Mouse (Mus musculus) forebrain, embryonic 16.5 days (tissue): ENCODE measurements around the gene Dnajc30. TPM values are rescaled to one million over a fixed set of nuclear protein-coding genes. Genes with fewer than 3 reads are reported as not detected.

Experiments used
- ATAC-seq: fragments of 200-750 bp; cut with Nextera tagmentation; 2 replicates; pipeline ENCODE4 v1.8.0; 2017; ENCODE audit warnings: mild to moderate bottlenecking, moderate library complexity
- H3K27ac ChIP-seq: fragments of 300-500 bp; sonication (generic); 2 replicates; pipeline ENCODE4 v1.5.1; 2014; ENCODE audit warnings: low read length, control low read depth
- H3K27me3 ChIP-seq: fragments of 300-500 bp; sonication (generic); replicated peaks from 2 replicates; pipeline ENCODE4 v1.6.1; 2014; ENCODE audit warnings: low read length; ENCODE audit not compliant: control insufficient read depth, insufficient read depth
- H3K36me3 ChIP-seq: fragments of 300-500 bp; sonication (generic); 2 replicates; pipeline ENCODE4 v1.6.1; 2014; ENCODE audit not compliant: control insufficient read depth, insufficient read depth
- H3K4me1 ChIP-seq: fragments of 300-500 bp; sonication (generic); replicated peaks from 2 replicates; pipeline ENCODE4 v1.6.1; 2014; ENCODE audit warnings: low read length; ENCODE audit not compliant: control insufficient read depth, insufficient read depth
- H3K4me2 ChIP-seq: fragments of 300-500 bp; sonication (generic); 2 replicates; pipeline ENCODE4 v1.6.1; 2014; ENCODE audit warnings: mild to moderate bottlenecking, low read length, control low read depth
- H3K4me3 ChIP-seq: fragments of 300-500 bp; sonication (generic); replicated peaks from 2 replicates; pipeline ENCODE4 v1.5.1; 2014; ENCODE audit warnings: mild to moderate bottlenecking, low read length, control low read depth
- H3K9ac ChIP-seq: fragments of 300-500 bp; sonication (generic); replicated peaks from 2 replicates; pipeline ENCODE4 v1.6.1; 2014; ENCODE audit warnings: low read depth, low read length, control low read depth
- H3K9me3 ChIP-seq: fragments of 300-500 bp; sonication (generic); 2 replicates; pipeline ENCODE4 v1.6.1; 2016; ENCODE audit warnings: low read length; ENCODE audit not compliant: control insufficient read depth
- WGBS: fragments of 180-500 bp; shearing (Covaris S2); extraction: QIAGEN DNeasy Blood & Tissue Kit; methylation state at CpG from one replicate; pipeline ENCODE4 v1.1.7; 2014; 5-methylcytosine and 5-hydroxymethylcytosine counted together
- polyA plus RNA-seq: library from polyadenylated mRNA; unstranded; fragments of >200 nt; fragmentation: Nextera tagmentation; extraction: Ambion mirVana; gene quantifications from 2 replicates; pipeline ENCODE4 v1.2.1, GENCODE M21; 2015

Gene Dnajc30
- polyA plus RNA-seq: 35.2 and 40.4 TPM in 2 replicates

- peaks cover 12% of the 10 kb centered on the region for H3K36me3 ChIP-seq
- H3K9ac ChIP-seq: peak within 1 kb of the TSS; percentile 65
- H3K4me3 ChIP-seq: peak within 1 kb of the TSS; percentile 61
- peak; percentile 98 for ATAC-seq
- WGBS: under 1% methylated on average over 52 of the region's 52 CpGs
- peak within 1 kb of the TSS; percentile 87 for H3K4me2 ChIP-seq
- no peaks in the 10 kb centered on the region for H3K9me3 ChIP-seq
- peaks cover 19% of the 10 kb centered on the region for H3K4me1 ChIP-seq
- H3K27me3 ChIP-seq: no peaks in the 10 kb centered on the region
- H3K27ac ChIP-seq: peak within 1 kb of the TSS; percentile 39; the same call in 1 of the 2 replicates
These were observed at the start of gene Dnajc30 for GRCm38 (mm10) chr5:135063629-135064381. Gene Dnajc30, plus strand, starts transcription at chr5:135064202.

DNA sequence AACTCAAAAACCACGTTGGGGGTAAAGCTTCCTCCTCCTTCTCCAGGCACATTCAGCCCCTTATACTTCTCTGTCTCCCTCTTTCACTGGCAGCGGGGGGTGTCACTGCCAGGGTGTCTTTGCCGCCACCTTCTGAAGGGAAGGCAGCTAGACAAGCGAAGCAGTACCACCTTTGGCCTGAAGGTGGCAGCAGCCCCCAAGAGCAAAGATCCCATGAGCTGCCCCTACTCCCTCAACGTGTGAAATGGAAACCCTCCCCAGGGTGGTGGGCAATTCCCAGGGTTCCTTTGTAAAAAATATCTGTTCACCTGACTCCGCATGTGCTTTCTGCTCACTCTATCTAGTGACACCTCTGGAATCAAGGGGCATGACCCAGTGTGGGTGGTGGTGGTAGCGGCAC lies 48.5 kb upstream of the Dnajc30 start:
- Histone ChIP-seq H3K36me3 (no peaks in the 10 kb centered on the region), H3K4me3 (no peak overlapping the region), H3K9ac (no peak overlapping the region), H3K9me3 (no peaks in the 10 kb centered on the region), H3K27me3 (no peaks in the 10 kb centered on the region), H3K27ac (no peak overlapping the region), H3K4me1 (peaks cover 16% of the 10 kb centered on the region), H3K4me2 (no peak overlapping the region)
- WGBS: 12% methylated on average over 7 of the region's 7 CpGs
- peak; percentile 26 for ATAC-seq

GRCm38 (mm10) chr5:135016224-135016759 lies 47.7 kb upstream of the Dnajc30 start:
- H3K4me1 ChIP-seq: peaks cover 10% of the 10 kb centered on the region
- H3K4me3 ChIP-seq: no peak overlapping the region
- H3K4me2 ChIP-seq: no peak overlapping the region
- no peaks in the 10 kb centered on the region for H3K36me3 ChIP-seq
- no peak overlapping the region for H3K9ac ChIP-seq
- no peak for ATAC-seq
- WGBS: 62% methylated on average over 4 of the region's 4 CpGs
- H3K27me3 ChIP-seq: no peaks in the 10 kb centered on the region
- no peak overlapping the region for H3K27ac ChIP-seq
- H3K9me3 ChIP-seq: no peaks in the 10 kb centered on the region

DNA sequence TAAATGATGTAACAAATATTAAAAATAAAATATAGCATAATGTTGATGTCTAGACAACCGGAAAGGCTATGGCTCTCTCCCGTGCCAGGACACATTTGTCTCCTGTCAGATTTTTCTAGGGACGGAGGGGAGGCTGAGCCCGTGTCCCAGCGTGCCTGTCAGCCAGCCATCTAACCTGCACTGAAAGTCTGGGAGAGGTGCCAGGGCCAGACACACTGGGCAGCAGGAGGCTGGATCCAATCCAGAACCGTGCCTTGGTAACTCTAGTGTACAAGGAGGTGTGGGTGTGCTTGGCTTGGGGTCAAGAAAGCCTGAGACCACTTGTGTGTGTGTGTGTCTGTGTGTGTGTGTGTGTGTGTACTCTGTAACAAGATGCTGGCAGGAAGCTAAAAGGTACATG lies 42.2 kb upstream of the Dnajc30 start:
- H3K9ac ChIP-seq: no peak overlapping the region
- no peak overlapping the region for H3K27ac ChIP-seq
- H3K4me3 ChIP-seq: no peak overlapping the region
- H3K4me2 ChIP-seq: no peak overlapping the region
- no peaks in the 10 kb centered on the region for H3K27me3 ChIP-seq
- ATAC-seq: peak; percentile 27; the same call in 1 of the 2 replicates
- H3K36me3 ChIP-seq: no peaks in the 10 kb centered on the region
- H3K4me1 ChIP-seq: peaks cover 21% of the 10 kb centered on the region
- 34% methylated on average over 6 of the region's 6 CpGs for WGBS
- H3K9me3 ChIP-seq: no peaks in the 10 kb centered on the region

- peak within 1 kb of the TSS; percentile 96 for H3K4me2 ChIP-seq
- peak within 1 kb of the TSS; percentile 69 for H3K4me3 ChIP-seq
- no peak within 1 kb of the TSS for H3K27ac ChIP-seq
- peak; percentile 96 for ATAC-seq
- H3K36me3 ChIP-seq: no peaks in the 10 kb centered on the region
- peak within 1 kb of the TSS; percentile 75 for H3K9ac ChIP-seq
- under 1% methylated on average over 61 of the region's 61 CpGs for WGBS
- no peaks in the 10 kb centered on the region for H3K9me3 ChIP-seq
- H3K4me1 ChIP-seq: peaks cover 21% of the 10 kb centered on the region
- H3K27me3 ChIP-seq: no peaks in the 10 kb centered on the region
These were observed 40.4 kb upstream of the Dnajc30 start, which contains the start of gene Stx1a for GRCm38 (mm10) chr5:135023344-135024173. Gene Stx1a, plus strand, starts transcription at chr5:135023482.

GRCm38 (mm10) chr5:135024665-135025224 lies 39.3 kb upstream of the Dnajc30 start:
- Histone ChIP-seq H3K9me3 (no peaks in the 10 kb centered on the region), H3K9ac (no peak overlapping the region), H3K4me2 (peak overlapping the region; percentile 96; the same call in 1 of the 2 replicates), H3K36me3 (no peaks in the 10 kb centered on the region), H3K27ac (no peak overlapping the region), H3K4me3 (no peak overlapping the region; the same call in 1 of the 2 replicates), H3K27me3 (no peaks in the 10 kb centered on the region), H3K4me1 (peaks cover 21% of the 10 kb centered on the region)
- ATAC-seq: no peak
- WGBS: 72% methylated on average over 11 of the region's 11 CpGs

DNA sequence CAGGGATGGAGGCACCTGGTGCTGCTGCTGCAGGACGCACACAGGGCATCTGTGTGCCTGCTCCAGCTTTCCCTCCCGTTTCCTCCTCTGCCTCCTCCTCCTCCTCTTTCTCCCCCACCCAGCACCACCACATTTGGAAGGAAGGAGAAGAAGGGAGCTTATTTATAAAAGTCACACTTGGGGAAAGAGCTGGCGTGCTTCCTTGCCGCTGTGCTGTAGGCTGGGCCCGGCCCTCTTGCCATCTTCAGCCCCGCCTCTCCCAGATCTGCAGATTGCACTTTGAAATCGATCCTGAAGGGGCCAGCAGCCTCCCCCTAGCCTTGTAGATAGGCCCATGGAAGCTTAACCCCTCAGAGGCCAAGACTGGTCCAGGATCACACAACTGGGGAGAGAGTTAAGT lies 38.1 kb upstream of the Dnajc30 start:
- H3K4me3 ChIP-seq: no peak overlapping the region
- H3K9ac ChIP-seq: no peak overlapping the region
- no peaks in the 10 kb centered on the region for H3K9me3 ChIP-seq
- WGBS: 21% methylated on average over 7 of the region's 7 CpGs
- no peak overlapping the region for H3K4me2 ChIP-seq
- ATAC-seq: no peak
- H3K4me1 ChIP-seq: peaks cover 21% of the 10 kb centered on the region
- H3K27me3 ChIP-seq: no peaks in the 10 kb centered on the region
- no peak overlapping the region for H3K27ac ChIP-seq
- no peaks in the 10 kb centered on the region for H3K36me3 ChIP-seq

- Histone ChIP-seq H3K4me1 (peaks cover 11% of the 10 kb centered on the region), H3K27me3 (no peaks in the 10 kb centered on the region), H3K27ac (no peak overlapping the region), H3K4me3 (no peak overlapping the region), H3K9me3 (no peaks in the 10 kb centered on the region), H3K9ac (no peak overlapping the region), H3K36me3 (no peaks in the 10 kb centered on the region), H3K4me2 (no peak overlapping the region)
- 49% methylated on average over 18 of the region's 18 CpGs for WGBS
- ATAC-seq: no peak
These were observed 34.8 kb upstream of the Dnajc30 start for GRCm38 (mm10) chr5:135029007-135029854.
